Mouse (Mus musculus): ENCODE data around the gene Ppa2.

The Ppa2 gene

GRCm38 (mm10) chr3:133331184-133331866, 21.4 kb downstream of the Ppa2 start:
- 78% methylated on average over 15 of the region's 15 CpGs for WGBS

GRCm38 (mm10) chr3:133332280-133332679, 22.4 kb downstream of the Ppa2 start:
- WGBS = 83% methylated on average over 5 of the region's 5 CpGs

- 85% methylated on average over 15 of the region's 15 CpGs for WGBS
Measured at GRCm38 (mm10) chr3:133333267-133334170, 23.6 kb downstream of the Ppa2 start.

- 93% methylated on average over 5 of the region's 5 CpGs for WGBS
Measured at GRCm38 (mm10) chr3:133334691-133335090, 24.8 kb downstream of the Ppa2 start.

GRCm38 (mm10) chr3:133335166-133335565, 25.3 kb downstream of the Ppa2 start:
- 92% methylated on average over 2 of the region's 2 CpGs for WGBS

GRCm38 (mm10) chr3:133336400-133336799, 26.5 kb downstream of the Ppa2 start:
- WGBS = 76% methylated on average over 7 of the region's 7 CpGs

GRCm38 (mm10) chr3:133338851-133339356, 29.0 kb downstream of the Ppa2 start:
- WGBS = 44% methylated on average over 9 of the region's 9 CpGs

- WGBS = 38% methylated on average over 11 of the region's 11 CpGs
Measured at GRCm38 (mm10) chr3:133339411-133339823, 29.5 kb downstream of the Ppa2 start.

GRCm38 (mm10) chr3:133341106-133341505, 31.2 kb downstream of the Ppa2 start:
- WGBS = 80% methylated on average over 11 of the region's 11 CpGs

- 64% methylated on average over 7 of the region's 7 CpGs for WGBS
Measured at GRCm38 (mm10) chr3:133347535-133347934, 37.6 kb downstream of the Ppa2 start.

GRCm38 (mm10) chr3:133348847-133349246, 38.9 kb downstream of the Ppa2 start:
- 93% methylated on average over 2 of the region's 2 CpGs for WGBS

GRCm38 (mm10) chr3:133357426-133357974, 47.6 kb downstream of the Ppa2 start:
- WGBS = 69% methylated on average over 6 of the region's 6 CpGs

- WGBS = 100% methylated on average over 1 of the region's 1 CpGs
Measured at GRCm38 (mm10) chr3:133361406-133361805, 51.5 kb downstream of the Ppa2 start.

GRCm38 (mm10) chr3:133364138-133364537, 54.2 kb downstream of the Ppa2 start:
- 88% methylated on average over 3 of the region's 3 CpGs for WGBS

- 86% methylated on average over 9 of the region's 9 CpGs for WGBS
Measured at GRCm38 (mm10) chr3:133366096-133366495, 56.2 kb downstream of the Ppa2 start.

GRCm38 (mm10) chr3:133379997-133380396, 70.1 kb downstream of the Ppa2 start:
- 60% methylated on average over 1 of the region's 1 CpGs for WGBS

GRCm38 (mm10) chr3:133381519-133381918, 71.6 kb downstream of the Ppa2 start:
- 82% methylated on average over 11 of the region's 11 CpGs for WGBS

GRCm38 (mm10) chr3:133382147-133382546, 72.2 kb downstream of the Ppa2 start:
- 88% methylated on average over 9 of the region's 9 CpGs for WGBS

GRCm38 (mm10) chr3:133384164-133384708, 74.3 kb downstream of the Ppa2 start:
- WGBS = 79% methylated on average over 6 of the region's 6 CpGs

GRCm38 (mm10) chr3:133387283-133387682, 77.4 kb downstream of the Ppa2 start:
- 87% methylated on average over 7 of the region's 7 CpGs for WGBS

GRCm38 (mm10) chr3:133389803-133390387, 80.0 kb downstream of the Ppa2 start:
- 82% methylated on average over 10 of the region's 10 CpGs for WGBS

GRCm38 (mm10) chr3:133394531-133394930, 84.6 kb downstream of the Ppa2 start:
- whole genome bisulfite sequencing = 80% methylated on average over 2 of the region's 2 CpGs
